Mouse (Mus musculus) midbrain, embryonic 14.5 days (tissue): ENCODE measurements at regions not wholly inside any gene's neighbourhood (a gene's known extent, or its start where the extent isn't known, plus 50 kb on each side); places are given as distances from the start of the nearest gene placed in this dataset.

ENCODE experiments used
- ATAC-seq: fragments of 200-750 bp; cut with Nextera tagmentation; 2 replicates; pipeline ENCODE4 v1.8.0; 2017; ENCODE audit warnings: moderate number of reproducible peaks, moderate library complexity; ENCODE audit not compliant: low FRiP score, low TSS enrichment
- DNase-seq: peaks from one replicate; pipeline ENCODE4 v3.0.0-alpha.2; 2015
- H3K27ac ChIP-seq: fragments of 300-500 bp; sonication (generic); replicated peaks from 2 replicates; pipeline ENCODE4 v1.5.1; 2014; ENCODE audit warnings: mild to moderate bottlenecking, low read depth, low read length, moderate library complexity
- H3K27me3 ChIP-seq: fragments of 300-500 bp; sonication (generic); 2 replicates; pipeline ENCODE4 v1.6.1; 2014; ENCODE audit warnings: low read length, control low read depth, mixed read lengths; ENCODE audit not compliant: control insufficient read depth, insufficient read depth
- H3K36me3 ChIP-seq: fragments of 300-500 bp; sonication (generic); 2 replicates; pipeline ENCODE4 v1.6.1; 2014; ENCODE audit warnings: low read length, control low read depth; ENCODE audit not compliant: control insufficient read depth, insufficient read depth
- H3K4me1 ChIP-seq: fragments of 300-500 bp; sonication (generic); 2 replicates; pipeline ENCODE4 v1.6.1; 2014; ENCODE audit warnings: mild to moderate bottlenecking, antibody characterized with exemption, low read length, control low read depth; ENCODE audit not compliant: control insufficient read depth, insufficient read depth
- H3K4me2 ChIP-seq: fragments of 300-500 bp; sonication (generic); 2 replicates; pipeline ENCODE4 v1.6.1; 2014; ENCODE audit warnings: mild to moderate bottlenecking, low read length, moderate library complexity
- H3K4me3 ChIP-seq: fragments of 300-500 bp; sonication (generic); replicated peaks from 2 replicates; pipeline ENCODE4 v1.5.1; 2014; ENCODE audit warnings: low read depth, low read length
- H3K9ac ChIP-seq: fragments of 300-500 bp; sonication (generic); replicated peaks from 2 replicates; pipeline ENCODE4 v1.6.1; 2014; ENCODE audit warnings: mild to moderate bottlenecking, low read length, moderate library complexity
- H3K9me3 ChIP-seq: fragments of 300-500 bp; sonication (generic); 2 replicates; pipeline ENCODE4 v1.6.1; 2016; ENCODE audit warnings: low read length, control low read depth, mixed read lengths; ENCODE audit not compliant: control insufficient read depth
- WGBS: fragments of 180-500 bp; shearing (Covaris S2); extraction: QIAGEN DNeasy Blood & Tissue Kit; methylation state at CpG from one replicate; pipeline ENCODE4 v1.1.7; 2014; 5-methylcytosine and 5-hydroxymethylcytosine counted together

DNA sequence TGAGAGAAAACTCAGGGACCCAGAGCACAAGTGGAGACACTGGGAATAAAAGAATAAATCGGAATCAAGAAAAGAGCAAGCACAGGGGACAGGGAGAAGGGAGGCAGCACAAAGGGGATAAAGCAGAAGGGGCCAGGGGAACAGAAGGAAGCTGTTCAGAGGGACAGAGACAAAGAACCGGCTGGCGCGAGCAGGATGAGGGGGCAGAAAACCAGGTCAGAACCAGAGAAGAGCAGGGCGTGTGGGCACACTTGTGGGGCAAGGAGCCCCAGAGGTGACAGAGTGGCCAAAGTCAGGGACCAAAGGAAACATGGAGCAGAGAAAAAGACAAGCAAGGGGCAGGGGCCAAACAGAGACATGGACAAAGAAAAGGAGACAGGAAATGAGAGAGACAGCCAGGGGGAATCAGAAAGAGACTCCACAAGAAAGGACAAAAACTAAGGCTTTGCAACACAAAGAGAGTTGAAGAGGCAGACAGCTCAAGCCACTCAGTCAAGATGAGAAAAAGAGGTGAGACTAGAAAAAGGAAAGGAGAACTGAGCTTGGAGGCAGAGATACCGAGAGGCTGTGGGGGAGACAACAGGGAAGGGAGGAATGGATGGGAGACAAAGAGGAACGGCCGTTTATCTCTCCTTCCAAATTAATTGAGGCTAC, 59.7 kb upstream of the Pax2 start:
- Histone ChIP-seq H3K27ac (0 out of 2 replicates have a peak overlapping the region, but pooled peaks have one; percentile 26), H3K9ac (peak overlapping the region; percentile 31; the same call in 1 of the 2 replicates), H3K9me3 (no peaks in the 10 kb centered on the region), H3K4me1 (peaks cover 29% of the 10 kb centered on the region), H3K4me3 (no peak overlapping the region), H3K27me3 (peaks cover 17% of the 10 kb centered on the region), H3K4me2 (no peak overlapping the region), H3K36me3 (no peaks in the 10 kb centered on the region)
- DNase-seq (no peak), ATAC-seq (no peak)
- WGBS = 5% methylated on average over 8 of the region's 8 CpGs

GRCm38 (mm10) chr19:44696773-44697172, 59.1 kb upstream of the Pax2 start:
- no peaks in the 10 kb centered on the region for H3K36me3 ChIP-seq
- peaks cover 29% of the 10 kb centered on the region for H3K4me1 ChIP-seq
- H3K27me3 ChIP-seq = peaks cover 13% of the 10 kb centered on the region; the same call in 1 of the 2 replicates
- H3K9me3 ChIP-seq = no peaks in the 10 kb centered on the region
- no peak for ATAC-seq
- 32% methylated on average over 9 of the region's 9 CpGs for WGBS
- 0 out of 2 replicates have a peak overlapping the region, but pooled peaks have one; percentile 26 for H3K27ac ChIP-seq
- no peak for DNase-seq
- H3K4me2 ChIP-seq = no peak overlapping the region
- no peak overlapping the region for H3K4me3 ChIP-seq
- H3K9ac ChIP-seq = no peak overlapping the region; the same call in 1 of the 2 replicates

GRCm38 (mm10) chr19:44698382-44699256, 57.2 kb upstream of the Pax2 start:
- peak; percentile 73 for DNase-seq
- Histone ChIP-seq H3K27ac (no peak overlapping the region), H3K4me3 (no peak overlapping the region), H3K27me3 (peaks cover 15% of the 10 kb centered on the region; the same call in 1 of the 2 replicates), H3K9me3 (no peaks in the 10 kb centered on the region), H3K4me2 (peak overlapping the region; percentile 34), H3K4me1 (peaks cover 24% of the 10 kb centered on the region), H3K36me3 (no peaks in the 10 kb centered on the region), H3K9ac (no peak overlapping the region)
- 9% methylated on average over 21 of the region's 21 CpGs for WGBS
- peak; percentile 20; the same call in 1 of the 2 replicates for ATAC-seq
